Mouse (Mus musculus): ENCODE data around the gene Dlec1. TPM values are rescaled to one million over a fixed set of nuclear protein-coding genes. Genes with fewer than 3 reads are reported as not detected.
A peak's percentile ranks its signal among the peaks of the same experiment; 100 is the strongest.

Dlec1 gene
- polyA plus RNA-seq, 1 experiment from 2014 or later: 6.1 TPM

GRCm38 (mm10) chr9:119179292-119179691 lies 77.0 kb downstream of the Dlec1 start:
- Histone ChIP-seq H3K4me1 (ENCODE audit: insufficient read depth, low read length) (no peaks in the 10 kb centered on the region), H3K4me3 (ENCODE audit: low read length) (no peak overlapping the region), H3K36me3 (ENCODE audit: insufficient read depth, low read length) (no peaks in the 10 kb centered on the region), H3K27me3 (ENCODE audit: insufficient read depth, low read length) (no peaks in the 10 kb centered on the region), H3K9ac (replicated peaks; ENCODE audit: low read length) (no peak overlapping the region), H3K27ac (ENCODE audit: low read length) (no peak overlapping the region), H3K4me2 (replicated peaks; ENCODE audit: low read depth, low read length) (no peak overlapping the region), H3K9me3 (ENCODE audit: low read length) (no peaks in the 10 kb centered on the region)
- 84% methylated on average over 11 of the region's 11 CpGs for WGBS
- ATAC-seq (ENCODE audit: low FRiP score, low TSS enrichment): no peak

DNA sequence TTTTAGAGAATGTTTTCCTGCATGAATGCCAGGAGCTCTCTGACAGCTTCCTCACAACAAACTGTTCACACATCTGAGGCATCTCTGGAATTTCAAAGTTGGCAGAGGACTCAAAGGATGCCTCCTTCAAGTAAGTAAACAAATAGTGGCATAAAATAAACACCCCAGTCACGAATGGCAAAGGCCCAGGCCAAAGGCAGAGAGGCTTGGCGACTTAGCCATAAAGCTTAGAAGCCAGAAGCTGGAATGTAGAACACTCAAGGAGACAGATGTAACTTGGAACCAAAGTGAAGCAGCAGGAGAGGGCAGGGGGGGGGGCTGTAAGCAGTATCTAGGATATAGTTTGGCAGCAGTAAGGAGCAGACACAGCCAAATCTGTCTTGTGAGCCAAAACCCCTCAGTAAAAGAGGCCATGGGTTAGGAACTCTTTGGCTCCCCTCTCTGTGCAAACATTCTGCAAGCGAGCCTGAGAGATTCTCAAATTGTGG lies 79.0 kb downstream of the Dlec1 start:
- no peaks in the 10 kb centered on the region for H3K9me3 ChIP-seq (ENCODE audit: low read length)
- H3K4me2 ChIP-seq (replicated peaks; ENCODE audit: low read depth, low read length): no peak overlapping the region
- H3K4me1 ChIP-seq (ENCODE audit: insufficient read depth, low read length): no peaks in the 10 kb centered on the region
- no peaks in the 10 kb centered on the region for H3K27me3 ChIP-seq (ENCODE audit: insufficient read depth, low read length)
- no peak overlapping the region for H3K27ac ChIP-seq (ENCODE audit: low read length)
- H3K4me3 ChIP-seq (ENCODE audit: low read length): no peak overlapping the region
- 30% methylated on average over 3 of the region's 3 CpGs for WGBS
- H3K9ac ChIP-seq (replicated peaks; ENCODE audit: low read length): no peak overlapping the region
- H3K36me3 ChIP-seq (ENCODE audit: insufficient read depth, low read length): no peaks in the 10 kb centered on the region
- ATAC-seq (ENCODE audit: low FRiP score, low TSS enrichment): no peak; the same call in 1 of the 2 replicates

DNA sequence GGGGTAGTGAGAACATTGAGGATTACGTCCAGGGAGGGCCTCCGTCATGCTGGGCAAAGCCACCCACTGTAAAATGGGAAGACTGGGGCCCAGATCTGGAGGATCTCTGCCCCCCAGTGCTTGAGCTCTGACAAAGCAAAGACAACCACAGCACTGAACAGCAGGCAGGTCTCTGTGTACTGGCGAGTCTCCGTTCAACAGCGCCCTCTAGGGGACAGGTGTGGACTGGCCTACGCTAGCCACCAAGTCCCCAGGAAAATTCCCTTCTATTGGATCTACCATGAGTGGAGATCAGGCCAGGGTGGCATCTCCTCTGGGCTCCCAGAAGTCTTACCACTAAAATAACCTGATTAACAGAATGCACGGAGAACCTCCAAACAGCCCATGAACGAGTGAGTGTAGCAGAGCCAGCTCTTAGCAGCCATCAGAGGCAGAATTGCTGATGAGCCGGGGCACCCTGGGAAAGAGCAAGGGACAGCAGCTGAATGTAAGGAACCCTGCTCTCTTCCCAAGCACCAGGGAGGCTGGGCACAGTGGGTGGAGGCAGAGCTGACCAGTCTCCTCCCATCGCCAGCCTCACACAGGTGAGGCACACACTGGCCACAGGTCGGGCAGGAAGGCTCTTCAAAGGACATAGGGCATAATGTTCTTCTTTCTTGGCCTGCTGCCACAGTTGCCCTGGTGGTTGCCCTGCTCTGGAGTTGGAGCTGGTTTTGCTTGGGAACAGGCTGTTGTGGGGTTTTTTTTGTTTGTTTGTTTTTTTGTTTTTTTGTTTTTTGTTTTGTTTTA lies 90.1 kb downstream of the Dlec1 start:
- no peaks in the 10 kb centered on the region for H3K27me3 ChIP-seq (ENCODE audit: insufficient read depth, low read length)
- no peaks in the 10 kb centered on the region for H3K9me3 ChIP-seq (ENCODE audit: low read length)
- no peak overlapping the region for H3K4me3 ChIP-seq (ENCODE audit: low read length)
- no peaks in the 10 kb centered on the region; the same call in 1 of the 2 replicates for H3K4me1 ChIP-seq (ENCODE audit: insufficient read depth, low read length)
- no peaks in the 10 kb centered on the region for H3K36me3 ChIP-seq (ENCODE audit: insufficient read depth, low read length)
- H3K27ac ChIP-seq (ENCODE audit: low read length): 0 out of 2 replicates have a peak overlapping the region, but pooled peaks have one; percentile 31
- H3K9ac ChIP-seq (replicated peaks; ENCODE audit: low read length): no peak overlapping the region
- H3K4me2 ChIP-seq (replicated peaks; ENCODE audit: low read depth, low read length): no peak overlapping the region
- WGBS: 28% methylated on average over 11 of the region's 11 CpGs
- peak; percentile 90 for ATAC-seq (ENCODE audit: low FRiP score, low TSS enrichment)

Other genes with a start within 250 kb of the Dlec1 start
- gene Ctdspl, start 176.0 kb upstream of the Dlec1 start, polyA plus RNA-seq (2015; fragmentation: Nextera tagmentation; extraction: Ambion mirVana): 27.5 and 30.7 TPM in 2 replicates
- gene Vill, start 49.7 kb upstream of the Dlec1 start, polyA plus RNA-seq (2015; fragmentation: Nextera tagmentation; extraction: Ambion mirVana): 53.7 and 56.3 TPM in 2 replicates
- gene Plcd1, start 9.0 kb upstream of the Dlec1 start, polyA plus RNA-seq (2015; fragmentation: Nextera tagmentation; extraction: Ambion mirVana): 25.3 and 26.9 TPM in 2 replicates
- 44.0 and 52.4 TPM in 2 replicates for gene Acaa1b, start 54.6 kb downstream of the Dlec1 start, polyA plus RNA-seq (2015; fragmentation: Nextera tagmentation; extraction: Ambion mirVana)
- gene Gm47289, start 56.7 kb downstream of the Dlec1 start, polyA plus RNA-seq (2015; fragmentation: Nextera tagmentation; extraction: Ambion mirVana): not detected in 2 replicates
- gene Slc22a13, start 106.6 kb downstream of the Dlec1 start, polyA plus RNA-seq (2015; fragmentation: Nextera tagmentation; extraction: Ambion mirVana): 22.1 and 22.9 TPM in 2 replicates
- 12.2 and 13.2 TPM in 2 replicates for gene Oxsr1, start 219.9 kb downstream of the Dlec1 start, polyA plus RNA-seq (2015; fragmentation: Nextera tagmentation; extraction: Ambion mirVana)
- 142 and 152 TPM in 2 replicates for gene Acaa1a, start 237.2 kb downstream of the Dlec1 start, polyA plus RNA-seq (2015; fragmentation: Nextera tagmentation; extraction: Ambion mirVana)
- gene Myd88, start 238.9 kb downstream of the Dlec1 start, polyA plus RNA-seq (2015; fragmentation: Nextera tagmentation; extraction: Ambion mirVana): 30.0 and 30.9 TPM in 2 replicates